Mouse (Mus musculus): ENCODE data around the gene Hnf1b. TPM values are rescaled to one million over a fixed set of nuclear protein-coding genes. Genes with fewer than 3 reads are reported as not detected.

Hnf1b gene
- polyA plus RNA-seq, 1 experiment: 15.2 TPM

DNA sequence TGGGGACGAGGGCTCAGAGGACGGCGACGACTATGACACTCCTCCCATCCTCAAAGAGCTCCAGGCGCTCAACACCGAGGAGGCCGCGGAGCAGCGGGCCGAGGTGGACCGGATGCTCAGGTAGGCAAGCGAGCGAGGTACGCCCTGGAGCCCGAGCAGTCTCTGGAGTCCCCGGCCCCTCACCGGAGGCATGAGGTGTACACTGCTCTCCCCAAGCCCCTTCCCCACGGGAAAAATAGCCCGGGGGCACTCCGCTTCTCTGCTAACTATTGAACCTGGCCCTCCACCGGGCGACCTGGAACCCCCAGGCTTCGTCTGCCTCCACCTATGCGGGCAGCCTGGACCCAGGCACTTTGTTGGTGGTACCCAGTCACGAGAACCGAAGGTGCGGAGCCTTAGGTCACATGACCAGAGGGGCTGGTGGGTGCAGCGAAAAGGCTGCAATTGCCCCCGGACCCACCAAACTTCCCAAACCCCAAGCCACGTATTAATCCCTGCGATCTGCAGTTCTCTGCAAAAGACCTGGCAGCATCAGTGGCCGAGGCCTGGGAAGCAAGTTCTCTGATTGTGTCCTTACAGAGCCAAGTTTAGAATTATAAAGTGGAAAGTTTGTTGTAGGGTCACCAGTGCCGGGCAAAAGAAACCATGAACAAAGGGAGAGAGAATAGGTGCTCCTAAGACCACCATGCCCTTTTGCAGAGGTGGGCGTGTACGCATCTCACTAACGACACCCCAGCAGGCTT, 1.6 kb downstream of the Hnf1b start:
- Histone ChIP-seq H3K4me1 (ENCODE audit: control insufficient read depth, insufficient read depth, low read length) (no peaks in the 10 kb centered on the region), H3K4me3 (replicated peaks; ENCODE audit: extremely low read depth, low read depth, low read length) (peak overlapping the region; percentile 68)
- 3% methylated on average over 36 of the region's 36 CpGs for WGBS
- DNase-seq: peak; percentile 67
- TF ChIP-seq CTCF (IDR thresholded peaks at IDR 0.05; ENCODE audit: insufficient read depth, low read length): no peak
- TF ChIP-seq POLR2A (IDR thresholded peaks at IDR 0.05; ENCODE audit: borderline replicate concordance, extremely low read depth, low read depth, low read length): no peak

DNA sequence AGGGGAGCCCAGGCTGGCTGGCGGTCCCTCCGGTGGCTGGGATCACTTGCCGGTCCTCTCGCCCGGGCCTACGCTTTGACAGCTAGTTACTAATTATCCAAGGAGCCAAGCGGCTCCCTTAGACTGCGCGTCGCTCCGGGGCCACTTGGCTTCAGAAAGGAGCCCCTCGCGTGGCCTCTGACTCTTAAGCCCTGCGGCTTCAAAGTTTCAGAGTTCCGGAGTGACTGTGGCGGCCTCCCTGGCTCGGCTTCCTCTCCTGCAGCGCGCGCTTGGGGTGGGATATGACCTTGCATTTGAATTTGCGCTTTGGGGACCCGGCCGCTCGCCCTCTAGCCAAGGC, 2.1 kb downstream of the Hnf1b start:
- TF ChIP-seq CTCF (IDR thresholded peaks at IDR 0.05; ENCODE audit: insufficient read depth, low read length): no peak
- TF ChIP-seq POLR2A (IDR thresholded peaks at IDR 0.05; ENCODE audit: borderline replicate concordance, extremely low read depth, low read depth, low read length): no peak
- 3% methylated on average over 24 of the region's 24 CpGs for WGBS
- H3K4me1 ChIP-seq (ENCODE audit: control insufficient read depth, insufficient read depth, low read length): no peaks in the 10 kb centered on the region
- DNase-seq: no peak
- peak overlapping the region; percentile 68 for H3K4me3 ChIP-seq (replicated peaks; ENCODE audit: extremely low read depth, low read depth, low read length)

DNA sequence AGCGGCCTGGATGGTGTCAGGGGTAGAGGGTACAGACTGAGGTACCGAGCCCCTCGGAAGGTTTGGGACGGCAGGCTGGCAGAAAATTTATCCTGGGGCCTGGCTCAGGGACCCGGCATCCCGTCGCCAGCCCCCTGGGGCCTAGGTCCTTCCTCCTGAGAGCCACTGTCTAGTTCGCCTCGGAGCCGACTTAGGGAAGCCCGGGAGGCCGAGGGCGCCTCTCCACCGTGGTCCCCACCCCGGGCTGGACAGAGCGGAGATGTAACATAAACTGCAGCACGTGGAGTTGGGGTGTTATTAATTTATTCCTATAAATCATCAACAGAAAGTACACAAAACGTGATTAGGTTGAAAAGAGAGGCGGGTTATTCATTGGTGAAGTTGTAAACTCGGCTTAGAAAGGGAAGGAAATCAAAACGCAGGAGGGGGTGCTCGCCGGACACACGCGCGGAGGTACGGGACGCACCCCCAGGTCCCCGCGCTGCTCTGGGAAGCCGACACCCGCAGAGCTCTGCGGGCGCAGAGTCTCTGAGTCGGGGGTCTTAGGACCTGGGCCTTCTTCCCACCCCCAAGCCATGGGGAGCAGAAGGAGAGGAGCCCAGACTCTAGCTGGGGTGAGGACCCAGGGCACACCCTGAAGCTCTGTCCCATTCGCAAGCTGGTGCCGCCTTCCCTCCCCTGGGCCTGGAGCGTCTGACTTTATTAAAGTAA, 2.8 kb downstream of the Hnf1b start:
- Histone ChIP-seq H3K4me1 (ENCODE audit: control insufficient read depth, insufficient read depth, low read length) (no peaks in the 10 kb centered on the region), H3K4me3 (replicated peaks; ENCODE audit: extremely low read depth, low read depth, low read length) (peak overlapping the region; percentile 33)
- no peak for TF ChIP-seq CTCF (IDR thresholded peaks at IDR 0.05; ENCODE audit: insufficient read depth, low read length)
- no peak for TF ChIP-seq POLR2A (IDR thresholded peaks at IDR 0.05; ENCODE audit: borderline replicate concordance, extremely low read depth, low read depth, low read length)
- WGBS: 4% methylated on average over 38 of the region's 38 CpGs
- peak; percentile 63 for DNase-seq

DNA sequence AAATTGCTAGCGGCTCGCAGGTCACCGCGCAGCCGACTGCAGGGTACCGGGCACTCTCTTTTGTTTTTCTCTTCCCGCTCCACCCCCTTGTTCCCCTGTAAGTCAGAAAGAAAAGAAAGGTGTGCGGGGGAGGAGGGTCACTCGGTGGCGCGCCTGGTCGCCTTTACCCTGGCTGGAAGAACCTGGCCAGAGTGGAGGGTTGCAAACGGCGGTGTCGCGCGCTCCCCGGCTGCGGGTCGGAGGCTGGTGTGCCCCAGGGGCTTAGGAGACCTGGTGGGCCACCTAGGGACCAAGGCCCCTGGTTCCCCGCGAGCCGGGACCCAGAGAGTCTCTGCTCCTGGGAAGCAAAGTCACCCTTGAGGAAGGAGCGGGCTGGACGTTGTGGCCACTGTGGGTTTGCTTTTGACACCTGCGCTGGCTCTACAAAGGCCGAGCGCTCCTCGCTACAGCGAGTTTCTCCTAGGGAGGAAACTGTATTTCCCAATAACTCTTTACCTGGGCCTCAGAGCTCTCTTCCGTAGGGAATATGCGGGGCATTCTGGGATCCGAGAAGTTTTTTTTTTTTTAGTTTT, 3.4 kb downstream of the Hnf1b start:
- peak overlapping the region; percentile 27 for H3K4me3 ChIP-seq (replicated peaks; ENCODE audit: extremely low read depth, low read depth, low read length)
- WGBS: 2% methylated on average over 33 of the region's 33 CpGs
- peak; percentile 68 for DNase-seq
- no peaks in the 10 kb centered on the region for H3K4me1 ChIP-seq (ENCODE audit: control insufficient read depth, insufficient read depth, low read length)
- no peak for TF ChIP-seq CTCF (IDR thresholded peaks at IDR 0.05; ENCODE audit: insufficient read depth, low read length)
- no peak; the same call in 1 of the 2 replicates for TF ChIP-seq POLR2A (IDR thresholded peaks at IDR 0.05; ENCODE audit: borderline replicate concordance, extremely low read depth, low read depth, low read length)

DNA sequence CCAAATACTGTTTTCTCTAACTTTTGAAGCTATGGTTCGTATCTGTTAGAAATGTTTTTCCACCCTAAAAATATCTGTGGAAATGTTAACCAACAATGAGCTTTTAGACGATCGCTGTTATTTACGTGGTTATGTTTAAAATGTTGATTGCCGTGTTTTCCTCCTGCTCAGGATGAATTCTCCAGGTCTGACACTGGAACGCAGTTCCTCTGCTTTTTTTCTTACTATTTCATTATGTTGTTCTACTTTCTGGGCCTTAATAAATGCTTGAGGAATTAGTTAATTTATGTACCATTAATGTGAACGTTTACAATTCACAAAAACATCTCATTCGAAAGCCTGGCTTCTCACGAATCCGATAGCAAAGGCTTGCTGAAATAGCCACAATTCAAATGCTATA, 4.2 kb downstream of the Hnf1b start:
- WGBS: 9% methylated on average over 10 of the region's 10 CpGs
- no peaks in the 10 kb centered on the region for H3K4me1 ChIP-seq (ENCODE audit: control insufficient read depth, insufficient read depth, low read length)
- no peak for DNase-seq
- H3K4me3 ChIP-seq (replicated peaks; ENCODE audit: extremely low read depth, low read depth, low read length): no peak overlapping the region
- no peak for TF ChIP-seq POLR2A (IDR thresholded peaks at IDR 0.05; ENCODE audit: borderline replicate concordance, extremely low read depth, low read depth, low read length)
- TF ChIP-seq CTCF (IDR thresholded peaks at IDR 0.05; ENCODE audit: insufficient read depth, low read length): no peak

DNA sequence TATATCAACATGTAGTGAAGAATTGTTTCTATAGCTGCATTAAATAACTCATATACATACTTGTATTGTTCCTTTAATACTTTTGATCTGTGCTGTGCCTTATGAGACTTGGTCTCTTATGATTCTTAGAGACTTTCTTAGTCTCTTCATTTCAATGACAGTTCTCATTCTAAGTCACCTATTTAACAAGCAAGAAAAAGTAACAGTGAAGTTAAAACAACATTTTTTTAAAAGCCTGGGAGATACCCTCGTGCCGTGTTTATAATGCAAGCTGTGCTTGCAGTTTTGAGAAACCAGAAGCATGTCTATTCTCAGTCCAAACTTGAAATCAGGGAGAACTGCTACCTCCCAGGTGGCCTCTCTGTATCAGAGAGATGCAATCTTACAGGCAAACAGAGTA, 4.8 kb downstream of the Hnf1b start:
- no peak for DNase-seq
- TF ChIP-seq CTCF (IDR thresholded peaks at IDR 0.05; ENCODE audit: insufficient read depth, low read length): no peak
- no peaks in the 10 kb centered on the region for H3K4me1 ChIP-seq (ENCODE audit: control insufficient read depth, insufficient read depth, low read length)
- no peak overlapping the region for H3K4me3 ChIP-seq (replicated peaks; ENCODE audit: extremely low read depth, low read depth, low read length)
- WGBS: 6% methylated on average over 2 of the region's 2 CpGs

DNA sequence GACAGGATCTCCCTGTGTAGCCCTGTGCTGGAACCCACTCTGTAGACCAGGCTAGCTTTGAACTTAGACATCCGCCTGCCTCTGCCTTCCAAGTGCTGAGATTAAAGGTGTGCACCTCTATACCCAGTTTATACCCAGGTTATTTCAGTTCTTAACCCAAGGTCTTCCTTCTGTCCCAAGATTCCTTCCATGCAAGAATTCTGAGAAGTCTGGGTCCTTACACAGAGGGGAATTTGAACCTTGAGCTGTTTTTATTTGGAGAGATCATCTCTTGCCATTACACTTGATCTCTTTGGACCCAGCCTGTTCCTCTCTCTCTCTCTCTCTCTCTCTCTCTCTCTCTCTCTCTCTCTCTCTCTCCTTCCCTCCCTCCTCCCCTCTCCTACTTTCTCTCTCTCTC, 7.4 kb downstream of the Hnf1b start:
- 88% methylated on average over 1 of the region's 1 CpGs for WGBS
- Histone ChIP-seq H3K4me3 (replicated peaks; ENCODE audit: extremely low read depth, low read depth, low read length) (no peak overlapping the region), H3K4me1 (ENCODE audit: control insufficient read depth, insufficient read depth, low read length) (no peaks in the 10 kb centered on the region)
- no peak for DNase-seq
- TF ChIP-seq POLR2A (IDR thresholded peaks at IDR 0.05; ENCODE audit: borderline replicate concordance, extremely low read depth, low read depth, low read length) (no peak), CTCF (IDR thresholded peaks at IDR 0.05; ENCODE audit: insufficient read depth, low read length) (no peak)

DNA sequence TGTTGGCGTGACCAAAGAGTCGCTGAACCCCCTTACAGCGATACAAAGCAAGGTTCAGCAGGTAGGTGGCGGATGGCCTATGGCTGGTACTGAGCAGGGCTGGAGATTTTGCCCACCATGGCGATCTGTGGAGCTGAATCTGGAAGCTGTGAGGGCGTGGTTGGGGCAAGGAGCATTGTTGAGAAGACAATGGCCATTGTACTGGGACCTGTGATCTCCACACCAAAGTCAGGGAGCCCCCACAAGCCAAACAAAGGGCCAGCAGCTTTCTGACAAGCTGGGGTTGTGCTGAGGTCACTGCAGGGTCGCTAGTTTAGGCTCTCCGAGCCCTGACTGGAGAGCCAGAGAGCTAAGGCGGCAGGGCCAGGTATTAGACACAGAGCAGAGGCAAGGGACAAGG, 15.4 kb downstream of the Hnf1b start:
- DNase-seq: no peak
- Histone ChIP-seq H3K4me1 (ENCODE audit: control insufficient read depth, insufficient read depth, low read length) (no peaks in the 10 kb centered on the region), H3K4me3 (replicated peaks; ENCODE audit: extremely low read depth, low read depth, low read length) (no peak overlapping the region)
- WGBS: 53% methylated on average over 9 of the region's 9 CpGs
- TF ChIP-seq CTCF (IDR thresholded peaks at IDR 0.05; ENCODE audit: insufficient read depth, low read length) (no peak), POLR2A (IDR thresholded peaks at IDR 0.05; ENCODE audit: borderline replicate concordance, extremely low read depth, low read depth, low read length) (no peak)

DNA sequence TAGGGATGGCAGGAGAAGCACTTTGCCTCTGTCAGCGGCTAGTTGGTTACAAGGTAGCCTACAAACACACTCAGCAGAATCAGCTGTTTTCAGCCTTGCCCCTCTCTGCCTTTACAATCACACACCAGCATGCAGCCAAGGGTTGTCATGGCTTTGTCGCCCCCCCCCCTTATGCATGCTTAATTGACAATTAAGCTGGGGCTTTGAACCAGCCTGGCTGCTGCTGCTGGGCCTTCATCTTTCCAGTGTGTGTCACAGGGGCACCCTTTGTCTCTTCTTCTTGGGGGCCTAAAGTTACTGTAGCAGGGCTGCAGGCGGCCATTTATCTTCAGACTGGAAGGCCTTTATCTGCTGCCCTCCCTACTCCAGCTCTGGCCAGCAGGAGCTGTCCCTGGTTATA, 17.7 kb downstream of the Hnf1b start:
- Histone ChIP-seq H3K4me1 (ENCODE audit: control insufficient read depth, insufficient read depth, low read length) (no peaks in the 10 kb centered on the region), H3K4me3 (replicated peaks; ENCODE audit: extremely low read depth, low read depth, low read length) (no peak overlapping the region)
- TF ChIP-seq CTCF (IDR thresholded peaks at IDR 0.05; ENCODE audit: insufficient read depth, low read length) (no peak), POLR2A (IDR thresholded peaks at IDR 0.05; ENCODE audit: borderline replicate concordance, extremely low read depth, low read depth, low read length) (no peak)
- no peak for DNase-seq
- 75% methylated on average over 3 of the region's 3 CpGs for WGBS

DNA sequence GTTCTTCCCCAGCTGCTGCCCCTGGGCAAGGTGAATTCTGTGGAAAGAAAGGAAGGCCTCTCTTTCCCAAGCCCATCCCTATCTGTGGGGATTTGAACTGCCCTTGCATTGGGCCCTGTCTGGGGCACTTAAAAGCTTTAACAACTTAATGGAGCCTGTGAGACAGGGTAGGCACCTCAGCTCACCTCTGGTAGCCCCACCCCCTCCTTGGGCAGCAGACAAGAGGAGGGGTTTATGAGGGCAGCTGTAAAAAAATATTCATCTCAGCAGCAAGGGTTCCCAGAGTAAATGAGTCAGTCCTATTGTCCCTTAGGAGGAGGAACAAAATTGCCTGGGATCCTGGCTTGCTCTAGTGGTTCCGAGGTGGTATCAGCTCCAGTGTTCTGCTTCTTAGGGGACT, 19.3 kb downstream of the Hnf1b start:
- DNase-seq: no peak
- WGBS: 39% methylated on average over 1 of the region's 1 CpGs
- no peak for TF ChIP-seq POLR2A (IDR thresholded peaks at IDR 0.05; ENCODE audit: borderline replicate concordance, extremely low read depth, low read depth, low read length)
- TF ChIP-seq CTCF (IDR thresholded peaks at IDR 0.05; ENCODE audit: insufficient read depth, low read length): no peak
- H3K4me1 ChIP-seq (ENCODE audit: control insufficient read depth, insufficient read depth, low read length): no peaks in the 10 kb centered on the region
- H3K4me3 ChIP-seq (replicated peaks; ENCODE audit: extremely low read depth, low read depth, low read length): no peak overlapping the region

All from lung, adult 2 months (tissue).